Mouse (Mus musculus): ENCODE results near the gene Fam104a.

Gene Fam104a

DNA sequence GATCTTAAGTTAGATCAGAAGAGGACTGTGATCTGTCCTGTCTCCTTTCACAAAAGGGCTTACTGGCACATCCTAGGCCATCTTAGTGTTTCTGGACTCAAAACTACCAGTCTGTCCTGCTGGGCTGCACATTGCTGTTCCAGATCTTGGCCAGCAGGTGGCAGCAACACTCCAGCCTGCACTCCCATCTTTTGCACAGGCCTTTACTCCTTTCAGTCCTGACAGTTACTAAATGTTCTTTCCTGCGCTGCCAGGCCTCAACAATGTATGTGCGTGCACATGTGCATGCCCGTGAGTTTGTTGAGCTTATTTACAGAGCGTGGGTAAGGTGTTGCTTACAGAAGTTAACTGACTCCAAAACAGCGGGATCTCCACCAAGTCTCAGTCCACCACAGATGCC is 19.8 kb upstream of the Fam104a start:
- DNase-seq (ENCODE audit: low spot score in 2 of 2): peak; percentile 62 to 81

DNA sequence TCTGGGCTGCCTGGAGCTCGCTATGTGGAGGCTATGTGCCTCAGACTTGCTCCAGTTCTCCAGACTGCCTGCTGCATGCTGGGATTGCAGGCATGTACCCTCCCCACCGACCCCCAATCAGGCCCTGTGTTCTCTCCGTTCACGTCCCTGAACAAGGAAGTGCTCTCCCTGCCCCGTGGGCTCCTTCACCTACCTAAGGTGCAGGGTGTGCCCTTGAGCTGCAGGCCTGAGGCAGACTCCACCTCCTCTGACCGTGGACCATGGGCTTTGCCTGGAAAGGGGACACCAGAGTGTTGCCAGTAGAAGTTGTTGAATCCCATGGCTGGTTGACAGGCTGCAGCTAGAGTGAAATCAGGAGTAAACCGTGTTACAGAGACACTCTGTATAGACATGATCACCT is 15.7 kb upstream of the Fam104a start:
- no peak for DNase-seq (ENCODE audit: low spot score in 2 of 2)

DNA sequence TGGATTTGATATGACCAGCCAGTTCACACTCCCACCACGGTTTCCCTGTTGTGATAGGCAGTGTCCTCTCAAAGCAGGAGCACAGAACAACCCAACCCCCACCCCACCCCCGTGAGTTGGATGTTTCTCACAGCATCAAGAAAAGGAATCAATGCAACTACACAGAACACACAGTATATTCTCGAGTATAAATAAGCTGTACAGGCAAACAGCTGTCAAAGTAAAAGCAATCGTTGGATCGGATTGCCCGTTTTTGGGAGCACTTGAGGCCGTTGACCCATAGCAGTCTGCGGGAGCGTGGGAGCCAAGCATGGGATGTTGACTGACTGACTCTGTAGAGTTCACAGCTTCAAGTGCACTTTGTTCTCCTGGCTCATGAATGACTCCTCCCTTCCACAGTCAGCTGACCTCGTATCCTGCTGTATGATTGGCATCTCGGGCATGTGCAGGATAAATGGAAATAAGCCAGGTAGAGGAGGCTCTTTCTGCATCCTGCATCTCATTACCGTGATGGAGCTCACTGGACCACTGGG is 14.1 kb upstream of the Fam104a start:
- no peak for DNase-seq (ENCODE audit: low spot score in 2 of 2)

DNA sequence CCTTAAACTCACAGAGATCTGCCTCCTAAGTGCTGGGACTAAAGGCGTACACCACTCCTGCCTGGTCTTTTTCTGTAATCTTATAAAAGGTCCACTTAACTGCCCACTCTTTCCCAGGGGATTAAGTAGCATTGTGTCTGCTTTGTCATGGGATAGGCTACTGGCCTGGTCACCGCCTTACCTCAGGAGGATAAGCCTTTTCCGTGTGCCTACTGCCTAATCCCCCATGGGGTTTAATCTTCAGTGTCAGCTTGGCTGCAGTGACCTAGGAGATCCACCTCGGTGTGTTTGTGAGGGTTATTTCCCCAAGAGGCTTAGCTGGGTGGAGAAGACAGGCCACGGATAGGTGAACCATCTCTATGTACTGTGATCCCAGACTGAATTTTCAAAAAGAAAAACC is 13.6 kb upstream of the Fam104a start:
- DNase-seq (ENCODE audit: low spot score in 2 of 2): no peak

DNA sequence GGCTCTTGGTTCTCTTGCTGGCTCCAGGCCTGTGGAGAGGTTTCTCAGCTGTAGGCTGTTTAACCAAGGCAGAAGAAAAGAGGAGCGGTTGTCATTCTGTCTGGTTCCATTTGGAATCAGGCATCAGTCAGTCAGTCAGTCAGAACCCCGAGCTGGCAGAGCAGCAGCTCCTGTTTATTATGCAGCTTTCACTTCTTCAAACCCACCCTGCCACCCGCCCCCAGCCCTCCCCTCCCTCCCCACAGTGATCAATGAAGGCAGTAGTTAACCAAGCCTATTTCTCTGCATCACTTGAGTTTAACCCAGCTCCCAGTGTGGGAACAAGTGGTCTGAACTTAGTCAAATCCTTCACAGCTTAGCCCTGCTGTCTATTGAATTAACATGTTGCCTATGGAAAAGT is 7.9 kb upstream of the Fam104a start:
- no peak for DNase-seq (ENCODE audit: low spot score in 2 of 2)

DNA sequence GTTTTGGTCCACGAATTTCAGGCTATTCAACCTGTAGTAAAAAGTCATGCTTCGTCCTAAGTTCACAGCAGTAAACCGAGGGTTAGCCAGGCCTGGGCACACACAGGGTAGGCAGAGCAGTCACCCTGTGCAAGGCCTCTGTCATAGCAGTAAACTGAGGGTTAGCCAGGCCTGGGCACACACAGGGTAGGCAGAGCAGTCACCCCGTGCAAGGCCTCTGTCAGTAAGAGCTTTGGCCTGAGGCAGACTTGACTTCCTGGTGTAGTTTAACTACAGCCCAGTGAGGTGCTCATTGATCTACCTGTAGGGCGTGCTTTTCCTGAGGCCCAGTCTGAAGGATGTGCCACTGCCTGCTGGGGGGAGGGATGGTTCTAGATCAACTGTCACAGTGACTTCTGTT is 7.4 kb upstream of the Fam104a start:
- no peak for DNase-seq (ENCODE audit: low spot score in 2 of 2)

DNA sequence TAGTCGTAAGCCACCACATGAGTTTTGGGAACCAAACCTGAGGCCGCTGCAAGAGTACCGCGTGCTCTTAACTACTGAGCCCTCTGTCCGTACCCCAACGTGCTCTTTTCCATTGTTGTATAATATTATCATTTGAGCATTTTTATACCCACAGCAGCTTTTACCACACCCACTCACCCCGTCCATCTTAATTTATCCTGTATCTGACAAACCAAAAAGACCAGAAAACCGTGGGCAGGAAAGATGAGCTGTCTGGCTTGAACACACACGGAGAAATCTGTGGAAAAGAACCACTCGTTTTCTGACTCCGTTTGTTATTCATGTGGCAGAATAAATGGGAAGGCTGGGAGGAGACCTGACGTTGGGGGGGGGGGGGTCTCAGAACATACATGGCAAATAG is 6.6 kb upstream of the Fam104a start:
- no peak for DNase-seq (ENCODE audit: low spot score in 2 of 2)

DNA sequence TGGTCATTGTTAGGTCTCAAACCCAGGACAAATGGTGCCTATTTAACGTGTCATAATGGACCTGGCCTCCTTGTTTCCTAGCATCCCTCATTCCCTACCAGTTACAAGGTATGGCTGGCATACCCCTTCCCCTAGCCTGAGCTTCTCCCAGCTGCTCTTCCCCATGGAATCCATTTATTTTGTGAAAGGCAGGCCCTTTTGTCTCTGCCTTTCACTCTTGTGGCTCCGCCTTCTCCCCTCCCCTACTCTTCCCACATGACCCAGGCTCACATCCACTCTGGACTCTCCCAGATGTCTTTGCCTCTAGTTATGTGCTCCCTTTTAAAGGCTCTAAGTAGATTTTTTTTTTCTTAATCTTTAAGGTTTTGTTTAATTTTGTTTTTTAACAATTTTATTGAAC is 3.1 kb upstream of the Fam104a start:
- DNase-seq (ENCODE audit: low spot score in 2 of 2): no peak

DNA sequence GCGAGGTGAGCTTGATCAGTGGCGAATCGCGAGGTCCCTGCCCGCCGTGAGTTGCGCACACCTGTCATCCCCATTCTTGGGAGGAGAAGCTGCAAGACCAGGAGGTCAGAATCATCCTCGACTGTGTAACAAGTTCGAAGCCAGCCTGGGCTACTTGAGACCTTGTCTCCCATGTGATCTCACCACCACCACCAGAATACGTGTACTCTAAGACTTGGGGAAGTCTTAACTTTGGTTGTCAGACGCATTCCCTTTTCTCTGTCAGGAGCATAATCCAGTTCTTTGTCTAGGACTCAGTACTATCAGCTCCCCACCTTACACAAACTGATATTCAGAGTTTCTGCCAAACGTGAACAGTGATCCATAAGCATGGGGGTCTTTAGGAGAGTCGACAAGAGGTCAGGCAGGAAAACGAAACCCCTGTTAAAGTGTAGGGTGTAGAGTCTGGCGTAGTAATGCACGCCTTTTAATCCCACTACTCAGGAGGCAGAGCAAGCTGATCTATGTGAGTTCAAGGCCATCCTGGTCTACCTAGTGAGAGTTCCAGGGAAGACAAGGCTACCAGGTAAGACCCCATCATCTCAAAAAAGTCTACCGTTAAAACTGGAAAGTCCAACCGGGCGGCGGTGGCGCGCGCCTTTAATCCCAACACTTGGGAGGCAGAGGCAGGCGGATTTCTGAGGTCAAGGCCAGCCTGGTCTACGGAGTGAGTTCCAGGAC is 912 bp upstream of the Fam104a start:
- DNase-seq (ENCODE audit: low spot score in 2 of 2): no peak

DNA sequence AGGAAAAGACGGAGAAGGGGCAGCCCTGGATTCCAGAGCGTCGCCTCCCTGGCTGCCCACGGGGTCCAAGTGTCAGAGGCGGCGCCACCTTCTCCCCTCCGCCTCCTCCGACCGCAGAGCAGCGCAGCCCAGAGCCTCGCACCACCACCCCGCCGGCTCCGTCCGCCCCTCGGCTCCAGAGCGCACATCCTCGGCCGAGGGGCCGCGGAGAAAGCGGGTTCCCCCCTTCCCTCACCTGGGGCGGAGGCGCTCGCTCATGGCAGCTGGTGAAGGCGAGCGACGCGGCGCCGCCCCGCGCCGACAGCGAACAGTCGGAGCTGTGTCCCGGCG is 363 bp downstream of the Fam104a start:
- DNase-seq (ENCODE audit: low spot score in 2 of 2): no peak

DNA sequence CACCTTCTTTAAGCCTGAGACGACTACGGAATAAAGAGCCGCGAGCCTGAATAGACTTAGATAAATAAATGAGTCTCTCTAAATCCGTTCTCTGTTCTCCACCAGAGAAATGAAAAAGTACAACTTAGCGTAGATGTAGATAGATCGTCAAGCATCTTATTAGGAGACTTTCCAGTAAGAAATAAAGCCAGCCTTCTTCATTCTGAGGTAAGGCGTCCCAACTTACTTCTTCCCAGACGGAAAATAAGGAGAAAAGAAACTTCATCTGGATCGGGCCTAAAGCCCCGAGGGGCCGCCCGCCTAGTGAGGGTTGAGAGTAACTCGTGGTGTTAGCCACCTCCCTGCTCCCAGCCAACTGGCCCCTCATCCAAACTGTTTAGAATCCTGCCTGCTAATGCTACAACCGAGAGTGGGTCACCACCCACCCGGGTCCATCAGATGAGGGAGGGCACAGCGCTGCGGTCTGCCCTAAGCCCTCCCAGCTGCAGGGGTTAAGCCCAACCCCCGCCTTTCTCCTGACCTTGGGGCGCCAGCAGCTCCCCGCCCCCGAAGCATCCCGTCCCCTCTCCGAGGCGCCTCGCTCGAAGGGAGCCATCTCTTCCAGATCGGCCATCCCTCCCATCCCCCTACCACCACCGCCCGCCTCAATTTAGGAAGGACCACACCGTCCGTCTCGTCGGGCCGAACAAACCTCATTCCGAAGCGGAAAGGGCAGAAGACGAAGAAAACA is 893 bp downstream of the Fam104a start:
- DNase-seq (ENCODE audit: low spot score in 2 of 2): peak; percentile 35 to 40

DNA sequence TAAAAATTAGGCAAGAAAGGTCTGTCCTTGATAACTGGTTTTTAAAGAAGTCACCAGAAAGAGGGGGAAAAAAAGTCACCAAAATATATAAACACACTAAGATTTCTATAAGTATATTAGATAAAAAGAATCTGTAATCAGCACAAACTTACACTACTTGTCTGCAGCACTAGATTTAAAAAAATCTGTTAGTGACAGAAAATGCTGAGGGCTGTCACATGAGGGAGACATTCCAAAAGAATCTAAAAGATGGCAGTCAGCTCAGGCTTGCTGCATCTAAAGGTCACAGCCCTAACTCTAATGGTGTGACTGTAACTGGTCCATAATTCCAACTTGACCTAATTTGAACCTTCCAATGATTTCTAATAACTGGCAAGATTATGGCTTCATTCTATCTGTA is 2.0 kb downstream of the Fam104a start:
- DNase-seq (ENCODE audit: low spot score in 2 of 2): no peak

DNA sequence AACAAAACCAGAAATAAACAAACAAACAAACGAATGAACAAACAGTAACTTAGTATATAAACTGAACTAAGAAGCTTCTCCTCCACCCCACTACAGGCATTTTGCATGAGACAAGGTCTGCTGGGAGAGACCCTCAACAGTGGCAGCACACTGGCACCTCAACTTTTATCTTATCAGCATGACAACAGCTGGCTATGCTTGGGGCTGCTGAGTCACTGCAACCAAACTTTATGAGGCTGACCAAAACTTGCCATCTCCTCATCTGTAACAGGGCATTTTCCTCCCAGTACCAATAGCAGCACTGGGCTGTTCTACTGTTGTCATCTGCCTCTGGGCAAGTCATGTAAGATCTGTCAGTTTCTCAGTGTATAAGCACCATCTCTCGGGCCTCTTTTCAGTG is 3.0 kb downstream of the Fam104a start:
- no peak for DNase-seq (ENCODE audit: low spot score in 2 of 2)

DNA sequence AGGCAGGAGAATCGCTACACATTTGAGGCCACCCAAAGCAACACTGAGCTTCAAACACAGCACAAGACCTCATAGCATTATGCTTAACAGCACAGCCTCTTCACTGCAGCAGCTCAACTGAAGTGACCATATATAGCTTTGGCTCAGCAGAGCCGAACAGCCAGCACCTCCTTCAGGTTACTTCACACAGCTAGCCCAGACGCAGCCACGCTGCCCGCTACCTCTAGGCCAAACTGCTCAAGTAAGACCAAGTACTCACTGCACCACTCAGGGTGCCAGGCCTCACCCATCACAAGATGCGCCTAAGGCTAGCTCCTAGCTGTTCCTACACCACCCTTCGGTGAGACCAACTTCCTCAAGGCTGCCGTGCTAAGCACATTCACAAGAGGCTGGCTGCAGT is 5.6 kb downstream of the Fam104a start:
- no peak for DNase-seq (ENCODE audit: low spot score in 2 of 2)

DNA sequence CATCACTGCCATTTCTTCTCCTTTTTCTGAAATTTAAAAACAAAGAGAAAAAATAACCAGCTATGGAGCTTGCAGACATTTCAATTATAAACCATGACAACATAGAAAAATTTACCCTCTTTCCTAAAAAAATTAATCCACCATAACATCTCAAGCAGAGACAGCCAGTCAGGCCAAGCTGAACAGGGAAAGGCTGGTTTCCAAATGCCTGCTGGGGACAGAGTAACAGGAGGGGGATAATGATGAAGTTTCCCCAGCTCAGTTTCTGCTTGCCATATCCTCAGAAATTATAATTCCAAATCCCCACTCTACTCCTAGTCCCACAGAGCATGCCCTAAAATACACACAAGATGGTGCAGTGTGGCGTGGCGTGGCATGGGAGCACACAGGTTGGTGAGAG is 6.6 kb downstream of the Fam104a start:
- DNase-seq (ENCODE audit: low spot score in 2 of 2): no peak

DNA sequence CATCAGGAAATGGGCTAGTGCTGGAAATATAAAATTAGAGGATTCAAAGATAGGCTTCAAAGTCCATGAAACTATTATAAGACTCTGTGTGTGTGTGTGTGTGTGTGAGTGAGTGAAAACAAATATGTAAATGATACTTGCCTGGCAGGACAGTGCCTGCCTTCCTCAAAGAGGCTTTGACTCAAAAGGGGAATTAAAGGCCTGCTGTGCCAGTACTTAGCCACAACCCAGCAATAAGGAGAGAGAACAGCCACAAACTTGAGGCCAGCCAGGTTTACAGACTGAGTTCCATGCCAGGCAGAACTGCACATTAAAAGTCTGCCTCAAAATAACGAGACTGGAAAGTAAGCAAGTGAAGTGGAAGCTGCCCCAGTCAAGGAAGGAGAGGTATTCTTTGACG is 7.1 kb downstream of the Fam104a start:
- DNase-seq (ENCODE audit: low spot score in 2 of 2): no peak

DNA sequence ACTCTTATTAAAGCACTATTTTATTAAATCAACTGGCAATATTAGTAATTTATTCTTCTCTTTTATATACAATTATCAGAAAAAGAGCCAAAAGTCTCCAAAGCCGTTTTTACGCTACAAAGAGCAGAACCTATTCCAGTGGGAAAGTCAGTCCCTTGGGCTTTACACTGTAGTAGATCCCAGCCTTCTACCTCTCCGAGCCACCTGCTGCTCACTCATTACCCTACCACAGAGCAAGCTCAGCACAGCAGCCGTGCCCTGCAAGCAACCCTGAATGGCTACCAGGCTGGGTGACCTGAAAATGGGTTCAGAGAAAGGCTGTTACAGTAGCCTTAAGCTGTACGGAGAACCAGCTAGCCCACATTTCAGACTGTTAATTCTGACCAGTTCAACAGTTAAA is 9.4 kb downstream of the Fam104a start:
- no peak for DNase-seq (ENCODE audit: low spot score in 2 of 2)

DNA sequence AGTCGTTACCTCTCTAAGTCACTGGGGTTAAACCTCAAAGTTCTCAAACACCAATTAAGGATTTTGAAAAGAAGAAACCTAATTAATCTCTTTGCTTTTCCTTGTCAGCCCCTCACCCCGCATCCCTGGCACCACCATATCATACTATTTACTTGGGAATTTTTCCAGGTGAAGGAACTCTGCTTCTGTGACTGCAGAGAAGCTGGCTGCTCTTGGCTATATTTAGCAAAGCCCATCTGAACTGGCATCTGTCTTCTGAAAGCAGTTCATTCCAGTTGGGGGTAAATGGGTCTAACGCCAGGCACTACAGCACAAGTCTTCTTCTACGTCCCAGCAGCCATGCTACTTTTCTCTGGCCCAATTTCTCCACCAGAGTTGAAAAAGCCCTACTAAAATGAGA is 10.3 kb downstream of the Fam104a start:
- DNase-seq (ENCODE audit: low spot score in 2 of 2): no peak

DNA sequence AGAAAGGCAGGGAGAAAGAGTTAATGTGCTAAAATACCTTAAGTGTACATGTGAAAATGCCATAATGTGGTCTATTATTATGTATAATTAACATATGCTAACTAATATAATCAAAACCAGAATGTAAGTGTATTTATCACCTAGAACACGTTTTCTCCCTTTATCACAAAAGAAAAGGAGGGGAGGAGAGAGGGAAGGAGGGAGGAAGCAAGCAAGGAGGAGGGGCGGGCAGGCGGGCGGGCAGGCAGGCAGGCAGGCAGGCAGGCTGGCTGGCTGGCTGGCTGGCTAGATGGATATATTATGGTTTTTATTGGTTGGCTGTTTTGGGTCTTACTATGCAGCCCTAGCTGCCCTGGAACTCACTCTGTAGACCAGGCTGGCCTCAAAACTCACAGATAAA is 14.2 kb downstream of the Fam104a start:
- no peak for DNase-seq (ENCODE audit: low spot score in 2 of 2)

DNA sequence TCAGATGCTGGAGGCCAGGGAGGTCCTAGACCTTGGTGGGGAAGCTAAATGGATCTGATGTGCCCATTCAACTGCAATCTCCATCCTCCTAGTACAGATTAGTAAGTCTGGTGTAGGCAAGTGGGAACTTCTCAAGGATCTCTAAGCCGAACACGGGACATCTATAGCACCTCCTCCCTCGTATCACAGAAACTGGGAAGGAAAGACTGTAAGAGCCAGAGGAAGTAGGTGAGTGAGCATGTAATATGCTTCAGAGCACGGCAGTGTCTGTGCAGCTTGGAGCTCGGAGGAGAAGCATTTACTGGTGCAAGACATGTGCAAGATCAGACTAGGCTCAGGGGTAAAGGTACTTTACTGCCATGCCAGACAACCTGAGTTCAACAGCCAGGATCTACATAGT is 15.1 kb downstream of the Fam104a start:
- DNase-seq (ENCODE audit: low spot score in 2 of 2): no peak

DNA sequence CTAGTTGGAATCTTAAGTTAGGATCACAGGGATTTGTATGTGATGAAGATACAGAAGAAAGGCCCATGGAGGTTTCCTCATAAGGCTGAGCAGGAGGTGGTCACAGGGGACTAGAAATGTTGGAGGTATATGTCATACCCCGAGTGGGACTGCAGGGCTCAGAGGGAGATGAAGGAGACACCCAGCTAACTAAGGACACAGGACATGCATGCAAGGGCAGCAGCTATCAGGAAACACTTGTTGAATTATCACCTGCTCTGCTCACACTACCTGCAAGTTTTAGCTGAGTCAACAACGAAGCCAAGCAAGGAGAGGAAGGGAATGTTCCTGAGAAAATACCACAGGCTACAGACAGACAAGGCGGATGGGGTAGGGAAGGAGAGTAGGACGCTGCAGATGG is 16.3 kb downstream of the Fam104a start:
- no peak for DNase-seq (ENCODE audit: low spot score in 2 of 2)

DNA sequence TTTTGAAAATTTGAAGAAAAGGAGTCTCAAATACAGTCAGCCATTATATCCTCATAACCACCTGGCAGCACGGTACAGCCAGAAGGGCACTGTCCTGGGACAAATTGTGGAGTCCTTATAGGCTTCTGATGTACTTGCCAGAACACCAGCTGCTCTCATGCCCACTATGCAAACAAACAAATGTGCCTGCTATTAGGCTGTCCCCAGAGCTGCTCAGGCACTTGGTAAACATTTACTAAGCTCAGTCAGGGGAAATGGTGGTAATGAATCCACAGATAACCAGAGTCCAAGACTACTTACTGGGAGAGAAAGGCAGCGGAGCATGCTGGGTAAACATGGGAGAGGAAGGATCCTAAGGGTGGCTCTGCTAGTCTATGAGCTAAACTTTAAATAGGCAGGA is 16.8 kb downstream of the Fam104a start:
- DNase-seq (ENCODE audit: low spot score in 2 of 2): no peak

DNA sequence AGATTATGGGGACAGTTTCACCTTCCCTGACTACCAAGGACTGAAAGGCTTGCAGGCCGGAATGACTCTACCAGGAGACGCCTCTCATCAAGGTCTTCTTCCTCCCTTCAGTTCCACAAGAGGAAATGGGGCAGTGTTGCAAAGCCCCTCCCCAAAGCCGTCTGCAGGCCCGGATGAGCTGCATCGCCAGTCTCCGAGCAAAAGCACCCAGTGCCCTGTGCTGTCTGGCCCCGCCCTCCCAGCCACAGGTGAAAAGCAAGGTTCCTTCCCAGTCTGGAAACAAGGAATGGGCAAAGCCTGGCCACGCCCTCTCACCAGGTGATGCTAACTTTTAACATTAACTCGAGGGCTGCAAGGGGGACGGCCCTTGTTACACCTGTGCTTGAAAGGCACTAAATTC is 17.3 kb downstream of the Fam104a start:
- no peak for DNase-seq (ENCODE audit: low spot score in 2 of 2)

DNA sequence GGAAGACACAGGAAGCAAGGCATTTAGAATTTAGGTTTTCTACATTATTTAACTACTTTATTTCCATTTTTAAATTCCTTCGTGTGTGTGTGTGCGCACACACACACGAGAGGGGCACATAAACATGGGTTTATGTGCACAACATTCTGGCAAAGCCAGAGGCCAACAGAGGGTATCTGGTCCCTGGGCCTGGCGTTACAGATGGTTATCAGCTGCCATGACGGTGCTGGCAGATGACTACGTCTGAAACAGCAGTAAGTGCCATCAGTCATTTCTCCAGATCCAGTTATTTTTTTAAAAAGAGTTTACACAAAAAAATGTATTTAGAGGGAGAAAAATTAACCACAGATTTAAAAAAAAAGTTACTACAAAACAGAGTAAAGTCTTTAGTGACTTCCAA is 17.8 kb downstream of the Fam104a start:
- DNase-seq (ENCODE audit: low spot score in 2 of 2): no peak
